Mouse (Mus musculus) CH12.LX (cell line): ENCODE results near the gene Ndufa4l2. TPM values are rescaled to one million over a fixed set of nuclear protein-coding genes. Genes with fewer than 3 reads are reported as not detected.

Experiments
- DNase-seq: peaks from one replicate; pipeline ENCODE4 v3.0.0-alpha.2; 2013; ENCODE audit errors: extremely low read depth
- H3K27ac ChIP-seq: 2 replicates; pipeline ENCODE4 v1.5.1; 2012; ENCODE audit warnings: low read depth, mild to moderate bottlenecking, control low read depth, moderate library complexity; ENCODE audit not compliant: insufficient read depth
- H3K27me3 ChIP-seq: replicated peaks from 2 replicates; pipeline ENCODE3; 2012; ENCODE audit warnings: inconsistent platforms
- H3K36me3 ChIP-seq, 2 experiments: replicated peaks in 1 of 2; 2 replicates each; pipeline versions ENCODE3 to v1.6.1; 2012; ENCODE audit warnings: inconsistent platforms in 1 of 2, low read length in 1 of 2, mild to moderate bottlenecking in 1 of 2, mixed read lengths in 1 of 2, moderate library complexity in 1 of 2; ENCODE audit not compliant: control insufficient read depth in 1 of 2, insufficient read depth in 1 of 2
- H3K4me1 ChIP-seq, 2 experiments: 2 replicates each; pipeline ENCODE4 v1.6.1; 2012; ENCODE audit warnings: inconsistent platforms in 1 of 2, moderate library complexity in 1 of 2; ENCODE audit not compliant: insufficient read depth in 2 of 2, control insufficient read depth in 1 of 2
- H3K4me2 ChIP-seq: 2 replicates; pipeline ENCODE4 v1.6.1; 2012; ENCODE audit warnings: low read depth, mild to moderate bottlenecking, control low read depth; ENCODE audit not compliant: poor library complexity, insufficient read depth, severe bottlenecking
- H3K4me3 ChIP-seq, 3 experiments: fragments of 150-350 bp in 1 of 3; sonication (generic) in 1 of 3; replicated peaks in 1 of 3; 2 replicates each; pipeline versions ENCODE3 to v1.5.1; 2011 to 2012; ENCODE audit warnings: low read depth in 2 of 3, low read length in 2 of 3, mild to moderate bottlenecking in 2 of 3, moderate library complexity in 2 of 3, control low read depth in 1 of 3, improper control_type of control experiment in 1 of 3, inconsistent platforms in 1 of 3, mixed read lengths in 1 of 3; ENCODE audit not compliant: poor library complexity in 1 of 3
- H3K79me2 ChIP-seq: replicated peaks from 2 replicates; pipeline ENCODE4 v1.6.1; 2012; ENCODE audit warnings: mild to moderate bottlenecking, moderate library complexity; ENCODE audit not compliant: control insufficient read depth, poor library complexity, insufficient read depth, severe bottlenecking; ENCODE audit errors: extremely low read depth
- H3K9ac ChIP-seq: 2 replicates; pipeline ENCODE4 v1.6.1; 2012; ENCODE audit warnings: low read depth, mild to moderate bottlenecking, control low read depth, moderate library complexity; ENCODE audit not compliant: insufficient read depth
- H3K9me3 ChIP-seq: replicated peaks from 2 replicates; pipeline ENCODE3; 2012; ENCODE audit warnings: low read length, inconsistent platforms, mixed read lengths
- BHLHE40 ChIP-seq: IDR thresholded peaks from 2 replicates; pipeline ENCODE4 v1.6.1; 2011; ENCODE audit warnings: mild to moderate bottlenecking, low read depth, low read length, improper control_type of control experiment
- CHD1 ChIP-seq: IDR thresholded peaks from 2 replicates; pipeline ENCODE4 v1.6.1; 2012; ENCODE audit warnings: low read depth, low read length, improper control_type of control experiment, inconsistent platforms
- CHD2 ChIP-seq: IDR thresholded peaks from 2 replicates; pipeline ENCODE4 v1.6.1; 2011; ENCODE audit warnings: low read length, improper control_type of control experiment
- CTCF ChIP-seq, 2 experiments: IDR thresholded peaks in 1 of 2; conservative IDR thresholded peaks in 1 of 2; 2 replicates each; pipeline ENCODE4 v1.5.1; 2011 to 2012; ENCODE audit warnings: low read depth in 2 of 2, low read length in 2 of 2, improper control_type of control experiment in 1 of 2, inconsistent platforms in 1 of 2, mild to moderate bottlenecking in 1 of 2, moderate library complexity in 1 of 2
- E2F4 ChIP-seq: IDR thresholded peaks from 2 replicates; pipeline ENCODE4 v1.6.1; 2011; ENCODE audit warnings: low read depth, low read length, improper control_type of control experiment; ENCODE audit not compliant: insufficient replicate concordance
- ELF1 ChIP-seq: IDR thresholded peaks from 2 replicates; pipeline ENCODE4 v1.6.1; 2014; ENCODE audit warnings: low read depth, mild to moderate bottlenecking, inconsistent platforms, low read length, improper control_type of control experiment
- EP300 ChIP-seq: IDR thresholded peaks from 2 replicates; pipeline ENCODE4 v1.6.1; 2011; ENCODE audit warnings: low read length, improper control_type of control experiment
- ETS1 ChIP-seq: conservative IDR thresholded peaks from 2 replicates; pipeline ENCODE4 v1.6.1; 2012; ENCODE audit warnings: low read depth, mild to moderate bottlenecking, inconsistent platforms, low read length, improper control_type of control experiment, moderate library complexity
- GABPA ChIP-seq: IDR thresholded peaks from 2 replicates; pipeline ENCODE4 v1.6.1; 2012; ENCODE audit warnings: low read depth, low read length, improper control_type of control experiment, inconsistent platforms; ENCODE audit not compliant: insufficient replicate concordance
- HCFC1 ChIP-seq: IDR thresholded peaks from 2 replicates; pipeline ENCODE4 v1.6.1; 2012; ENCODE audit warnings: low read depth, mild to moderate bottlenecking, inconsistent platforms, low read length, improper control_type of control experiment
- IRF4 ChIP-seq: IDR thresholded peaks from 2 replicates; pipeline ENCODE4 v1.6.1; 2014; ENCODE audit warnings: low read depth, mild to moderate bottlenecking, inconsistent platforms, low read length, improper control_type of control experiment
- JUN ChIP-seq: IDR thresholded peaks from 2 replicates; pipeline ENCODE4 v1.6.1; 2011; ENCODE audit warnings: low read depth, mild to moderate bottlenecking, low read length, improper control_type of control experiment, moderate library complexity; ENCODE audit not compliant: insufficient read depth
- JUND ChIP-seq: conservative IDR thresholded peaks from 2 replicates; pipeline ENCODE4 v1.6.1; 2011; ENCODE audit warnings: low read depth, low read length, improper control_type of control experiment
- KAT2A ChIP-seq: IDR thresholded peaks from 2 replicates; pipeline ENCODE4 v1.6.1; 2012; ENCODE audit warnings: low read length, improper control_type of control experiment, inconsistent platforms; ENCODE audit not compliant: insufficient replicate concordance
- MAFK ChIP-seq: IDR thresholded peaks from 2 replicates; pipeline ENCODE4 v1.6.1; 2011; ENCODE audit warnings: low read length, improper control_type of control experiment; ENCODE audit not compliant: insufficient replicate concordance
- MAX ChIP-seq: IDR thresholded peaks from 2 replicates; pipeline ENCODE4 v1.6.1; 2011; ENCODE audit warnings: low read length, improper control_type of control experiment
- MAZ ChIP-seq: IDR thresholded peaks from 2 replicates; pipeline ENCODE4 v1.6.1; 2012; ENCODE audit warnings: low read depth, mild to moderate bottlenecking, inconsistent platforms, low read length, improper control_type of control experiment, moderate library complexity
- MEF2A ChIP-seq: IDR thresholded peaks from 2 replicates; pipeline ENCODE4 v1.6.1; 2014; ENCODE audit warnings: low read depth, mild to moderate bottlenecking, inconsistent platforms, low read length, improper control_type of control experiment, borderline replicate concordance
- MXI1 ChIP-seq: IDR thresholded peaks from 2 replicates; pipeline ENCODE4 v1.6.1; 2011; ENCODE audit warnings: mild to moderate bottlenecking, low read depth, low read length, improper control_type of control experiment
- MYC ChIP-seq: IDR thresholded peaks from 2 replicates; pipeline ENCODE4 v1.6.1; 2011; ENCODE audit warnings: low read depth, mild to moderate bottlenecking, improper control_type of control experiment, low read length
- NELFE ChIP-seq: IDR thresholded peaks from 2 replicates; pipeline ENCODE4 v1.6.1; 2011; ENCODE audit warnings: low read depth, low read length, improper control_type of control experiment
- NRF1 ChIP-seq: IDR thresholded peaks from 2 replicates; pipeline ENCODE4 v1.6.1; 2014; ENCODE audit warnings: low read depth, mild to moderate bottlenecking, inconsistent platforms, low read length, improper control_type of control experiment, moderate library complexity
- PAX5 ChIP-seq: IDR thresholded peaks from 2 replicates; pipeline ENCODE4 v1.6.1; 2012; ENCODE audit warnings: low read length, inconsistent platforms, mixed read lengths
- POLR2A ChIP-seq: IDR thresholded peaks from 2 replicates; pipeline ENCODE4 v1.6.1; 2011; ENCODE audit warnings: low read depth, mild to moderate bottlenecking, improper control_type of control experiment, low read length
- POLR2AphosphoS2 ChIP-seq: IDR thresholded peaks from 2 replicates; pipeline ENCODE4 v1.6.1; 2011; ENCODE audit warnings: low read depth, low read length, improper control_type of control experiment
- RAD21 ChIP-seq: IDR thresholded peaks from 2 replicates; pipeline ENCODE4 v1.6.1; 2011; ENCODE audit warnings: low read depth, mild to moderate bottlenecking, low read length, improper control_type of control experiment, moderate library complexity
- RCOR1 ChIP-seq: conservative IDR thresholded peaks from 2 replicates; pipeline ENCODE4 v1.6.1; 2012; ENCODE audit warnings: low read depth, mild to moderate bottlenecking, inconsistent platforms, low read length, improper control_type of control experiment
- SIN3A ChIP-seq: IDR thresholded peaks from 2 replicates; pipeline ENCODE4 v1.6.1; 2012; ENCODE audit warnings: low read length, improper control_type of control experiment, inconsistent platforms
- SMC3 ChIP-seq: IDR thresholded peaks from 2 replicates; pipeline ENCODE4 v1.6.1; 2011; ENCODE audit warnings: low read depth, low read length, improper control_type of control experiment
- TBP ChIP-seq: conservative IDR thresholded peaks from 2 replicates; pipeline ENCODE4 v1.6.1; 2011; ENCODE audit warnings: low read depth, low read length, improper control_type of control experiment
- TCF12 ChIP-seq: IDR thresholded peaks from 2 replicates; pipeline ENCODE4 v1.6.1; 2014; ENCODE audit warnings: low read depth, mild to moderate bottlenecking, inconsistent platforms, low read length, improper control_type of control experiment
- UBTF ChIP-seq: IDR thresholded peaks from 2 replicates; pipeline ENCODE4 v1.6.1; 2012; ENCODE audit warnings: low read depth, mild to moderate bottlenecking, inconsistent platforms, low read length, improper control_type of control experiment, moderate library complexity
- USF1 ChIP-seq: IDR thresholded peaks from 2 replicates; pipeline ENCODE4 v1.6.1; 2014; ENCODE audit warnings: low read depth, mild to moderate bottlenecking, inconsistent platforms, low read length, improper control_type of control experiment
- USF2 ChIP-seq: conservative IDR thresholded peaks from 2 replicates; pipeline ENCODE4 v1.6.1; 2011; ENCODE audit warnings: low read depth, low read length, improper control_type of control experiment
- ZC3H11A ChIP-seq: IDR thresholded peaks from 2 replicates; pipeline ENCODE4 v1.6.1; 2012; ENCODE audit warnings: low read depth, mild to moderate bottlenecking, inconsistent platforms, low read length, improper control_type of control experiment
- ZKSCAN1 ChIP-seq: IDR thresholded peaks from 2 replicates; pipeline ENCODE4 v1.6.1; 2012; ENCODE audit warnings: low read depth, inconsistent platforms, low read length, improper control_type of control experiment, borderline replicate concordance
- ZMIZ1 ChIP-seq: IDR thresholded peaks from 2 replicates; pipeline ENCODE4 v1.6.1; 2012; ENCODE audit warnings: low read depth, mild to moderate bottlenecking, inconsistent platforms, low read length, improper control_type of control experiment
- ZNF384 ChIP-seq: IDR thresholded peaks from 2 replicates; pipeline ENCODE4 v1.6.1; 2012; ENCODE audit warnings: low read depth, low read length, improper control_type of control experiment, inconsistent platforms
- dilution Hi-C: fragments of 300-500 bp; cut with MboI; formaldehyde crosslinking; loops from 2 replicates; pipeline ENCODE4 v1.14.3; 2020; ENCODE audit warnings: low sequenced_read_pairs; ENCODE audit not compliant: extremely low pct_unique_long_range_greater_than_20kb, extremely low pct_ligation_motif_present
- in situ Hi-C: fragments of 300-500 bp; cut with MboI; formaldehyde crosslinking; loops from 3 replicates; pipeline ENCODE4 v1.14.3; 2019; ENCODE audit warnings: low sequenced_read_pairs, low pct_ligation_motif_present, low pct_unique_long_range_greater_than_20kb, mixed read lengths
- polyA plus RNA-seq: library from polyadenylated mRNA; unstranded; fragments of >175 nt; gene quantifications from 2 replicates; pipeline ENCODE4 v1.2.1, GENCODE M21; 2012; ENCODE audit warnings: low read depth; ENCODE audit not compliant: insufficient read length
- total RNA-seq, 2 experiments: library from RNA; depleted of rRNA; stranded (reverse); fragments of 300-350 nt in 1 of 2; fragments of >200 nt in 1 of 2; gene quantifications; 2 replicates each; pipeline ENCODE4 v1.2.3; 2012 to 2014

The Ndufa4l2 gene
- total and polyA plus RNA-seq, 3 experiments, result 0.47 TPM; not detected in 2

DNA sequence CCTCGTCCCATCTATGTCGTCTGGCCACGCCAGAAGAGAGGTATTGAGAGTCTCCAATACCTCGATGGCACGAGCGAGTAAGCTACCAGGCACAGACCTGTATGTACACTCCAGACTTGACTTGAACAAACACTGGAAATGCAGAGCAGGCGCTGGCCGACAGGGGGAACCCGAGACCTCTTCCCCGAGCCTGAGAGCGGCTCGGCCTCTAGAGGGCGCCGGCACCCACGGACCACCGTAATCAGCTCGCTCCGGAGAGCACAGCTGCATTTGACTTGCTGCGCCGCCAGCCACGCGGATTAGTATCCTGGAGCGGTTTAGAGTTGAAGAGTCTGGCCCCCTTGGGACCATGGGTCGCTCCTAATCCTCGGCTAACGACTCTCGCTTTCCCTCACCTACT lies 2.0 kb upstream of the Ndufa4l2 start:
- DNase-seq, result peak; percentile 90
- Histone ChIP-seq H3K9ac (peak overlapping the region; percentile 86), H3K79me2 (no peaks in the 10 kb centered on the region), H3K9me3 (no peaks in the 10 kb centered on the region), H3K4me1 (peaks cover 30 to 73% of the 10 kb centered on the region in 2 experiments), H3K27ac (peak overlapping the region; percentile 88), H3K4me3 (peak overlapping the region; percentile 55 to 67 (median 59)), H3K27me3 (peaks cover 17% of the 10 kb centered on the region), H3K4me2 (peak overlapping the region; percentile 86), H3K36me3 (peaks cover 13 to 25% of the 10 kb centered on the region in 2 experiments)
- no peak for TF ChIP-seq E2F4
- TF ChIP-seq RAD21, result peak; percentile 80
- TF ChIP-seq MAZ, result no peak
- peak; percentile 78 for TF ChIP-seq SMC3
- no peak for TF ChIP-seq USF1
- TF ChIP-seq JUN, result no peak
- no peak for TF ChIP-seq CHD2
- peak; percentile 64; the same call in 1 of the 2 replicates for TF ChIP-seq SIN3A
- TF ChIP-seq ZC3H11A, result no peak; the same call in 1 of the 2 replicates
- TF ChIP-seq UBTF, result no peak
- peak; percentile 50; the same call in 1 of the 2 replicates for TF ChIP-seq HCFC1
- TF ChIP-seq NRF1, result peak; percentile 60
- TF ChIP-seq ZNF384, result no peak; the same call in 1 of the 2 replicates
- no peak for TF ChIP-seq CHD1
- TF ChIP-seq RCOR1, result no peak
- TF ChIP-seq POLR2A, result peak; percentile 43; the same call in 1 of the 2 replicates
- TF ChIP-seq MAFK, result no peak
- TF ChIP-seq USF2, result no peak
- TF ChIP-seq TBP, result 0 out of 2 replicates have a peak, but pooled peaks have one; percentile 15
- peak; percentile 68 for TF ChIP-seq MAX
- TF ChIP-seq BHLHE40, result peak; percentile 49
- peak; percentile 87 to 100; a peak in 3 of 4 replicates for TF ChIP-seq CTCF (conservative IDR thresholded peaks at IDR 0.05 in 1 of 2, IDR thresholded peaks at IDR 0.05 in 1 of 2; ENCODE audit: low read depth in 2 of 2, low read length in 2 of 2)
- TF ChIP-seq POLR2AphosphoS2, result no peak
- TF ChIP-seq IRF4, result peak; percentile 39; the same call in 1 of the 2 replicates
- 0 out of 2 replicates have a peak, but pooled peaks have one; percentile 35 for TF ChIP-seq ZMIZ1
- TF ChIP-seq KAT2A, result no peak
- TF ChIP-seq MXI1, result peak; percentile 79; the same call in 1 of the 2 replicates
- no peak for TF ChIP-seq GABPA
- TF ChIP-seq PAX5, result no peak
- no peak; the same call in 1 of the 2 replicates for TF ChIP-seq ETS1
- TF ChIP-seq MYC, result peak; percentile 68; the same call in 1 of the 2 replicates
- TF ChIP-seq MEF2A, result peak; percentile 84
- peak; percentile 81 for TF ChIP-seq TCF12
- TF ChIP-seq JUND, result no peak
- TF ChIP-seq NELFE, result peak; percentile 97
- TF ChIP-seq ZKSCAN1, result no peak
- TF ChIP-seq EP300, result no peak; the same call in none of the 2 replicates
- peak; percentile 47; the same call in 1 of the 2 replicates for TF ChIP-seq ELF1
- dilution Hi-C loops, result no loop called here
- in situ Hi-C loops, result no loop called here
